Mouse (Mus musculus) right cerebral cortex, postnatal 10 days (tissue): Measurements from ENCODE around the gene Ceacam3.
"Not testable (repeated sequence)": the region's sequence is repeated elsewhere in the genome, so short reads cannot be mapped to it uniquely, and the experiment has no call there.

Experiments used
- DNase-seq, 2 experiments: peaks; one replicate each; pipeline ENCODE4 v3.0.0; 2021; ENCODE audit warnings: low spot score in 2 of 2

Gene Ceacam3

GRCm38 (mm10) chr7:17149931-17150330 is at the start of gene Ceacam3:
Gene Ceacam3, plus strand, starts transcription at chr7:17150282.
- DNase-seq, result no peak

GRCm38 (mm10) chr7:17101631-17102030 is 48.5 kb upstream of the Ceacam3 start:
- DNase-seq, result not testable (repeated sequence)

- no peak for DNase-seq
Measured at GRCm38 (mm10) chr7:17135307-17135706, 14.8 kb upstream of the Ceacam3 start.

GRCm38 (mm10) chr7:17155634-17156033 is 5.6 kb downstream of the Ceacam3 start:
- DNase-seq, result no peak

- no peak for DNase-seq
Measured at GRCm38 (mm10) chr7:17156885-17157677, 7.0 kb downstream of the Ceacam3 start.

- no peak for DNase-seq
Measured at GRCm38 (mm10) chr7:17159011-17159410, 8.9 kb downstream of the Ceacam3 start.

GRCm38 (mm10) chr7:17171827-17172226 is 21.7 kb downstream of the Ceacam3 start:
- no peak for DNase-seq

- no peak for DNase-seq
Measured at GRCm38 (mm10) chr7:17203177-17203576, 53.1 kb downstream of the Ceacam3 start, which contains the start of gene Psg29. Gene Psg29, plus strand, starts transcription at chr7:17203477.

- DNase-seq, result no peak
Measured at GRCm38 (mm10) chr7:17205530-17206184, 55.6 kb downstream of the Ceacam3 start.
